16 mouse cellular contexts compared by ENCODE assay signal in the genomic region with DNA sequence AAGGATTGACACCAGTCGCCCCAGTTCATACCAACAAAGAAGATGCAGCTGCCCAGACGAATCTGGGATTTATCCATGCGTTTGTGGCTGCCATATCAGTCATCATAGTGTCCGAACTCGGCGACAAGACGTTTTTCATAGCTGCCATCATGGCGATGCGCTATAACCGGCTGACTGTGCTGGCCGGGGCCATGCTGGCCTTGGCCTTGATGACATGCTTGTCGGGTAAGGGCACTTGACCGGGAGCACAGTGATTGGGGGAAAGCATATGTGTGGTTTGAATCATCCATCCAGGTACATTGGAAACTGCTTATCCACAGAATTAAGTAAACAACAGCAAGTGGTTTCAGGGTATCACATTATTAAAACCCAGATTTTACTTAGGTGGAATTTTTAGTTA. TPM values are rescaled to one million over a fixed set of nuclear protein-coding genes. Genes with fewer than 3 reads are reported as not detected.
DNase-seq lines count a peak whose midpoint lies in the region.
"Had no signal": no experiment of that assay in that cellular context is flagged by ENCODE, and none has a peak within 500 bp of the region (broad histone marks: within the 10 kb centered on the region; RNA-seq: fewer than 3 reads in every experiment).

No protein-coding gene starts in this region.

- no peak overlapping the region for H3K4me3 ChIP-seq in hindbrain, embryonic 10.5 days
- H3K4me3 ChIP-seq: embryonic facial prominence, embryonic 10.5 days; embryonic facial prominence, embryonic 12.5 days; forebrain, embryonic 12.5 days had no signal

- intact Hi-C loops in heart, postnatal 14 days (cut with DNase I), result no loop called here

- WGBS in hindbrain, embryonic 10.5 days, result 95% methylated on average over 13 of the region's 13 CpGs

- no peaks in the 10 kb centered on the region for H3K27me3 ChIP-seq in hindbrain, embryonic 10.5 days (ENCODE audit: insufficient read depth, poor library complexity, severe bottlenecking)
- H3K27me3 ChIP-seq: embryonic facial prominence, embryonic 12.5 days; forebrain, embryonic 12.5 days had no signal

- H3K4me1 ChIP-seq in hindbrain, embryonic 10.5 days (replicated peaks), result no peaks in the 10 kb centered on the region
- H3K4me1 ChIP-seq: embryonic facial prominence, embryonic 10.5 days; embryonic facial prominence, embryonic 12.5 days; forebrain, embryonic 12.5 days had no signal

- H3K27ac ChIP-seq in hindbrain, embryonic 10.5 days, result no peak overlapping the region
- H3K27ac ChIP-seq: embryonic facial prominence, embryonic 10.5 days; embryonic facial prominence, embryonic 12.5 days; forebrain, embryonic 12.5 days had no signal

- DNase-seq in adrenal gland, adult 2 months, result peak; percentile 68
- no peak for DNase-seq in adrenal gland, adult 18-20 months (ENCODE audit: low spot score in 2 of 2)
- DNase-seq in adrenal gland, adult 8-10 months, result peak; percentile 25
- peak; percentile 26 for DNase-seq in adrenal gland, postnatal 10 days
- peak; percentile 35 for DNase-seq in adrenal gland, postnatal 25 days
- DNase-seq in hindbrain, embryonic 10.5 days (ENCODE audit: low spot score), result no peak
- no peak for DNase-seq in ovary, postnatal 36 days (ENCODE audit: low spot score)
- DNase-seq in heart, postnatal 14 days, result no peak
- DNase-seq: cerebellum, adult 11-12 months; cerebellum, adult 2 months; cerebellum, adult 9-10 months; cerebellum, postnatal 10 days; cerebellum, postnatal 25 days had no signal

- peaks cover 92% of the 10 kb centered on the region for H3K36me3 ChIP-seq in hindbrain, embryonic 10.5 days

- no peaks in the 10 kb centered on the region for H3K9me3 ChIP-seq in hindbrain, embryonic 10.5 days
- H3K9me3 ChIP-seq: embryonic facial prominence, embryonic 10.5 days; embryonic facial prominence, embryonic 12.5 days; forebrain, embryonic 12.5 days had no signal

RNA-seq across cellular contexts. Expression of gene Tmem165, which starts 15.7 kb away (rescaled TPM):
- 10 to 100 TPM; 28.1 to 49.1 TPM for total RNA-seq in adrenal gland, adult 2 months (2021)
- 164 and 194 TPM in 2 replicates for polyA plus RNA-seq in adrenal gland, adult 2 months (2012; rRNA removed)
- 10 to 100 TPM; 28.4 to 34.4 TPM for total RNA-seq in adrenal gland, adult 18-20 months (2021)
- 10 to 100 TPM; 35.7 to 53.4 (median 42.6) TPM for total RNA-seq in adrenal gland, adult 8-10 months (2022)
- 10 to 100 TPM; 44.3 to 46.1 TPM for total RNA-seq in adrenal gland, postnatal 10 days (2021)
- total RNA-seq in adrenal gland, postnatal 25 days (2021), result 36.1 and 47.4 TPM in 2 replicates
- 69.9 and 76.2 TPM in 2 replicates for polyA plus RNA-seq in hindbrain, embryonic 10.5 days (2016; fragmentation: Nextera tagmentation; extraction: Ambion mirVana)
- total RNA-seq in heart, postnatal 14 days (2021), result 10 to 100 TPM; 26.8 to 30.4 TPM

RNA-seq across cellular contexts. Expression of gene Srd5a3, which starts 59.3 kb away (rescaled TPM):
- 10 to 100 TPM; 25.5 to 30.4 TPM for total RNA-seq in adrenal gland, adult 2 months (2021)
- 280 and 358 TPM in 2 replicates for polyA plus RNA-seq in adrenal gland, adult 2 months (2012; rRNA removed)
- 10 to 100 TPM; 17.3 to 22.2 TPM for total RNA-seq in adrenal gland, adult 18-20 months (2021)
- 10 to 100 TPM; 29.6 to 34.8 (median 32.8) TPM for total RNA-seq in adrenal gland, adult 8-10 months (2022)
- 10 to 100 TPM; 24.1 to 26.2 TPM for total RNA-seq in adrenal gland, postnatal 10 days (2021)
- 30.9 and 40.2 TPM in 2 replicates for total RNA-seq in adrenal gland, postnatal 25 days (2021)
- polyA plus RNA-seq in hindbrain, embryonic 10.5 days (2016; fragmentation: Nextera tagmentation; extraction: Ambion mirVana), result 20.7 and 21.4 TPM in 2 replicates
- 10 to 100 TPM; 11.2 to 15.0 TPM for total RNA-seq in heart, postnatal 14 days (2021)

Comparison
In these comparisons a context has a peak if more than half of its experiments do, and no peak if none do; other contexts are left out.
1. DNase-seq: peak in adrenal gland, adult 2 months (single experiment), adrenal gland, adult 8-10 months (single experiment), adrenal gland, postnatal 10 days (single experiment) and adrenal gland, postnatal 25 days (single experiment); none in adrenal gland, adult 18-20 months (0 of 2), hindbrain, embryonic 10.5 days (single experiment), ovary, postnatal 36 days (single experiment) and heart, postnatal 14 days (0 of 2).